Mouse (Mus musculus): ENCODE measurements around the gene 1700029H14Rik.

1700029H14Rik gene

DNA sequence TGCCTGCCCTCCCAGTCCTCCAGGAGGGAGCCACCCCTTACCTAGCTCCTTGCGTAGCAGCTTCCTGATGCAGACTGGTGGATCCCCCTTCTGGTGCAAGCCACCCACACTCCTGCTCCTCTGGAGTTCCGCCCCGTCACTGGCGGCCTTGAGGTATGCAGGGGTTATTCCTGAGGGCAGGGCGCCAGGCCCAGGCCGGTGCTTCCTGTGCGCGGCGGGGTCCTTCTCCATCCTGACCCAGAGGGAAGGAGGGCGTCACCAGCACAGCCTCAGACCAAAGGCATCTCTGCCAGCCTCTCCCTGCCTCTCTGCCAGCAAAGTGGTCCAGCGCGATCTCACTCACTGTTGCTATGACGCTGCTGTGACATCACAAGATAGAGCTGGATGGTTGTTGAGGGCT, at the start of gene 1700029H14Rik:
TSS of gene 1700029H14Rik (minus strand) at position 344 of the 400 bp plus-strand sequence.
- DNase-seq (ENCODE audit: low spot score), result peak; percentile 18

GRCm38 (mm10) chr8:13611702-13612101, 49.4 kb upstream of the 1700029H14Rik start:
- DNase-seq (ENCODE audit: low spot score), result no peak

- no peak for DNase-seq (ENCODE audit: low spot score)
Observed at GRCm38 (mm10) chr8:13609971-13610370, 47.7 kb upstream of the 1700029H14Rik start.

DNA sequence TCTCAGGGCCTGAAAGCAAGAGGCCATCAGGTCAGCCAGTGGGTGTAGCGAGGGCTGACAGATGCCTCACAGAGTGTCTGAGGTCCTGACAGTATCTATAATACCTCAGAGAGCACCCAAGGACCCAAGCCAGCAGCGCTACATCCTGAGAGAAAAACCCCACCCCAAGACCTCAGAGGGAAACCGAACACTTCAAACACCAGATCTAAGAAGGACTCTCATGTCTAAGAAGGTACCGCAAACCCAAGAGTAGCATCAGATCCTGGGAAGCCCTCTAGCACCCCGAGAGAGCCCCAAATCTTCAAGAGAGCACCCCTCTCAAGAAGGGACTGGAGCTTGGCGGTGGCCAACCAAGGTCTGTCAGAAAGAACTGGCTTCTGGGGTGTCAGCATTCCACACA, 46.7 kb upstream of the 1700029H14Rik start:
- no peak for DNase-seq (ENCODE audit: low spot score)

- no peak for DNase-seq (ENCODE audit: low spot score)
Observed at GRCm38 (mm10) chr8:13605920-13606480, 43.7 kb upstream of the 1700029H14Rik start.

- no peak for DNase-seq (ENCODE audit: low spot score)
Observed at GRCm38 (mm10) chr8:13602621-13603020, 40.4 kb upstream of the 1700029H14Rik start.

DNA sequence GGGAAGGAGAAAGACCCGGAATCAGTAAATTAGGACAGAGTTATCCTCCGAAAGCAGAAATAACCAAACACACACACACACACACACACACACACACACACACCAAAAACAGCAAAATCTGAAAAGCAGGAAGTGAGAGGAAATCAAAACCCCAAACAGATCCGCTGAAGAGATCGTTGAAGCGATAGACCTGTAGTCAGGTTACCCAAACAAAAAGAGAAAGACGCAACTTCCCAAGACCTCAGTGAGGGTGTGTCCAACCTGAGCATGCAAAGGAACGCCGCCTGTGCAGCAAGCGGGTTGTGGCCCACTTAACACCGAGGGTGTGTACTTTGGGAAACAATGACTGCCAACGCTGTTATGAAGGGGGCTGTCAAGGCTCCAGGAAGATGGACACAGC, 38.9 kb upstream of the 1700029H14Rik start:
- DNase-seq (ENCODE audit: low spot score), result no peak

- DNase-seq (ENCODE audit: low spot score), result no peak
Observed at GRCm38 (mm10) chr8:13600716-13601115, 38.5 kb upstream of the 1700029H14Rik start.

DNA sequence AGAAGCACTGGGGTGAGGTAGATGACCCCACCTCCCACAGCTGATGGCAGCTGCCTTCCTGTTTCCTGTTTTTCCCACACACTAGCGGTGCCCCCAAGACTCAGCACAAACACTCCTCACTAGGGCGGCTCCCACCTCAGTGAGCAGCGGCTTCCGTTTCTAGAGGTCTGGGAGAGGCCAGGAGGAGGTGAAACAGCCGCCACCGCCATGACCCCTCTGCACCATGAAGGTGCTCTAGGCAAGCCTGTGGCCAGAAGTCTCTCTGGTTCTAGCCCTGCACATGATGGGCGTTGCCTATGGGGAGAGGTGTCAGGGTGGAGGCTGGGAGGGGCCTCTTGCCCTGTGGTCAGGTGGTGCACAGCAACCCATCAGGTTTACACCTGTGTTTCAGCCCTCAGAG, 37.9 kb upstream of the 1700029H14Rik start:
- no peak for DNase-seq (ENCODE audit: low spot score)

- DNase-seq (ENCODE audit: low spot score), result no peak
Observed at GRCm38 (mm10) chr8:13597777-13598176, 35.5 kb upstream of the 1700029H14Rik start.

GRCm38 (mm10) chr8:13595861-13596260, 33.6 kb upstream of the 1700029H14Rik start:
- no peak for DNase-seq (ENCODE audit: low spot score)

- DNase-seq (ENCODE audit: low spot score), result peak; percentile 63
Observed at GRCm38 (mm10) chr8:13594884-13595323, 32.6 kb upstream of the 1700029H14Rik start.

- no peak for DNase-seq (ENCODE audit: low spot score)
Observed at GRCm38 (mm10) chr8:13593340-13593739, 31.1 kb upstream of the 1700029H14Rik start.

- no peak for DNase-seq (ENCODE audit: low spot score)
Observed at GRCm38 (mm10) chr8:13591246-13591645, 29.0 kb upstream of the 1700029H14Rik start.

DNA sequence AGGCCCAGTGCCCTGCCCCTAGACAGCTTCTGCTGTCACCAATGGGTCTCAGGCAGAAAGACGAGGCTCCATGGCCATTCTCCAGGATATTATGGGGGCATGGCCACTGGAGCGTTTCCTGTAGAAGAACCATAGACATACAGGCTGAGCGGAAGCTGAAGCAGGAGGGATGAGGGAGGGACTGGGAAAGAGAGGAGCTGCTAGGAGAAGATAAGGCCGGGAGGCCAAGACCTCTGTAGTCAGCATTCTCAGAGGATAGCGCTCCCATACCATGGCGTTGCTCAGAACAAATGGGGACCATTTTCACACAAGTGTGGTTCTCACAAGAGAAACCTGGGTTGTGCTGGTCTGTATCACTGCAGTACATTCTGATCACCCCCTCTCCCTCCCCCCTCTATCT, 26.8 kb upstream of the 1700029H14Rik start:
- no peak for DNase-seq (ENCODE audit: low spot score)

DNA sequence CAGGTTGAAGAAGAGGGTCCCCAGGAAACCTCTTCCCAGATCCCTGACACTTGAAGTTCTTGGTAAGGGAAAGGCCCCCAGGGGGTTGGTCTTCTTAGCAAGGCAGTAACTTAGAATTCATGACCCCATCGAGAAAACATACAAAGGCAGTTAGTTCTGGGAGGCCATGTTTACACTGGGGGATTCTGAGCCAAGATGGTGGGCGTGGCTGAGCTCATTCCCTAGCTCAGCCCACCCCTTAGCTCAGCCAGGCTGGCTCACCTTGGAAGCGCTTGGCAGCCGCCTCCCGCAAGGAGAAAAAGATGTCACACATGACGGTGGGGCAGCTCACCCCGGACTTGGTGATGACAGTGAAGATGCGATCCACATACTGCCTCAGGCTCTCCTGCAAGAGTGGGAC, 22.4 kb upstream of the 1700029H14Rik start:
- no peak for DNase-seq (ENCODE audit: low spot score)

DNA sequence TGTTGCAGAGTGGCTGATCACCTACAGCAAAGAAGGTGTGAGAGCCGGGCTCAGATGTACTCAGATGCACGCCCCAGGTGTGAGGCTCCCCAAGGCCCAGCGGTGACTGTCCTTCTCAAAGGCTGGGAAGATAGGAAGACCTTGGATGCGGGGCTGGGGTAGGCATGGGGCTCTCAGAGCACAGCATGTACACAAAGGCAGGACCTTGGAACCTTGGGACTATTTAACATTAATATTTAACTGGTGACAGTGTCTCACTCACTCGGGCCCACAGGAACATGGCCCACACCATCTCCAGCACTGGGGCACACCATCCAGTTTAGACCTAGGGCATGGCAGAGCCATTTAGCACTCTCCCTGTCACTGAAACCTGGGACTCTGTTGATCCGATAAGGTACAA, 15.6 kb upstream of the 1700029H14Rik start:
- DNase-seq (ENCODE audit: low spot score), result no peak

- no peak for DNase-seq (ENCODE audit: low spot score)
Observed at GRCm38 (mm10) chr8:13571999-13572398, 9.7 kb upstream of the 1700029H14Rik start.

- DNase-seq (ENCODE audit: low spot score), result no peak
Observed at GRCm38 (mm10) chr8:13557526-13557925, 4.7 kb downstream of the 1700029H14Rik start.

DNA sequence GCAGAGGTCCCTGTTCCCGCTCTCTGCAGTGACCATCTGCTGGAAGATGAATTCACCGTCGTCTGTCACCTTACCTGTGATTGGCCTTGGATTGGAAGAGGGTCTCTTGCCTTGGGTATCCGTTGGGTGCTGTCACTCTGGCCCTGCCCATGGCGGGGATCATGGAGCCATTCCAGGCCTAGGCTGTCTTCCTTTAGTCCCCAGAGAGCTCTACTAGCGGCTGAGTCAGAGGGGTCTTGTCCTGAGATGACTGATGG, 10.8 kb downstream of the 1700029H14Rik start:
- DNase-seq (ENCODE audit: low spot score), result no peak

DNA sequence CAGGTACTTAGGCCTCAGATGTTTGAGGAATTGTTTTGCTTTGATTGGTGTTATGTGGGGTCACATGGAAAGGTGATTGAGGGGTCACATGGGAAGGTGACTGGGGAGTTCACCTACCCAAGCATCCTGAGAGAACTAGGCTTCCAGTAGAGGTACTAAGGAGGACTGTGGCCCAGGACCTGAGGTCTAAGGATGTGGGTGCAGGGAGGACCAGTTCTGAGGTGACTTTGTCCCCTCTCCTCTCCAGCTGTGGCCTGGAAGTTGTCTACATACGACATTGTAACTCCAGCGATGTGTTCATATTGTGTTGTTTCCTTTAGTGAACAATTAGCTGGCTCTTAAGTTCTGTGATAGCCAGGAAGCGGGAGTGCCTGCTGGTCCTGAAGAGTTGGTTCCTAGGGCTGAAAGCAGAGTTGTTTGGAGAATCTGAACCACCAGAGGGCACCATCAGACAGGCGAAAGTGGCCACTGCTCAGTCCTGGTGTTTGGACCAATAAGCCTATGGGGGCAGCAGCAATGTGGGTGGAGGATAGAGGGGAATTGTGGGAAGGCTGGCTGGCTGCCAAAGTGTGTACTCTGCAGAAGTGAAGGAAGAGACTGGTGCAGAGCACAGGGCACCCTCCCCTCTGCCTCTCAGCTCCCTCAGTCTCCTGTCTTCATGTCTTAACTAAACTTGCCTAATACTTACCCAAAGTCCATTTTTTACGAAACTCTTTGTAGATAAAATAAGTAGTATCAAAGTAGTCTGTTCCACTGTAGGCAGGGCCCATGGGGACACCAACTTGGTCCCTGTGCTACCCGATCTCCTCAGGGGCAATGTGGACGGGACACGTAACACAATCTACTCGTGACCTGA, 11.3 kb downstream of the 1700029H14Rik start:
- peak; percentile 92 for DNase-seq (ENCODE audit: low spot score)

GRCm38 (mm10) chr8:13548831-13549230, 13.4 kb downstream of the 1700029H14Rik start:
- DNase-seq (ENCODE audit: low spot score), result peak; percentile 84

- peak; percentile 46 for DNase-seq (ENCODE audit: low spot score)
Observed at GRCm38 (mm10) chr8:13548235-13548634, 14.0 kb downstream of the 1700029H14Rik start.

DNA sequence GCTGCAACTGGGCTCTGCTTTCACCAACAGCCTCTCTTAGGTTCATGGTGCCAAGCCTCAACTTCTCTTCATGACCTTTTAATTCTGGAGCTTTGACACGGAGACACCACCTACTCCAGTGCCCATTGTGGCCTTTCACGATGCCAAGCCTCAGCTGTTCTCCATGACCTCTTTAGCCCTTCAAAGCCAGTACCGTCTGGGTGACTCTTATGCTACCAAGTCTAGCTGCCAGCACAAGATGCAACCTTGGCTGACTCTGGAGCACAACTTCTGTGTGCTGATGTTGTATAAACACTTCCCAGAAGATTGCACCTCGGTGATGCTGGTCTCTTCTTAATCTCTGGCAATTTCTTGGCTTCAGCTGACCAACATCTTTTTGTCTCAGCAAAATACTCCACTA, 15.8 kb downstream of the 1700029H14Rik start:
- no peak for DNase-seq (ENCODE audit: low spot score)
